Mouse (Mus musculus) retina, postnatal 1 day (tissue): ENCODE results near the gene Agpat1.

Experiments
- DNase-seq: peaks from one replicate; pipeline ENCODE4 v3.0.0-alpha.2; 2012

Agpat1 gene

DNA sequence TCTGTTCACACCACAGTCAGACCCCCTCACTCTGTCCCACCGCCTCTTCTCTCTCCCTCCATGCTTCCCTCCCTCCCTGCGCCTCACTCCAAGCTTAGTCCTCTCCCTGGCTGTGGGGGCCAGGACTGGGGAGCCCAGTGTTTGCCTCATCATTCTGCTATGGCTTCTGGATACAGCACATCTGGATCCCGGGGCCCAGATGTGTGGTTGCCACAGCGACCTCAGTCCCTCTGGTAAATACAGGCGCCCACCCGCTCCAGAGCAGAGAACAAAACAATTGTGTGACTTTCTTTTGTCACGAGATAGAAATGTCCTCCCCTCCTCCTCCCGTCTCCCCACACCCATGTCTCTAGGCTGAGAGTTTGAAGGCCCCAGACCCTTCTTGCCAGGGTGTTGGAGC lies 52.6 kb downstream of the Agpat1 start:
- DNase-seq = no peak

DNA sequence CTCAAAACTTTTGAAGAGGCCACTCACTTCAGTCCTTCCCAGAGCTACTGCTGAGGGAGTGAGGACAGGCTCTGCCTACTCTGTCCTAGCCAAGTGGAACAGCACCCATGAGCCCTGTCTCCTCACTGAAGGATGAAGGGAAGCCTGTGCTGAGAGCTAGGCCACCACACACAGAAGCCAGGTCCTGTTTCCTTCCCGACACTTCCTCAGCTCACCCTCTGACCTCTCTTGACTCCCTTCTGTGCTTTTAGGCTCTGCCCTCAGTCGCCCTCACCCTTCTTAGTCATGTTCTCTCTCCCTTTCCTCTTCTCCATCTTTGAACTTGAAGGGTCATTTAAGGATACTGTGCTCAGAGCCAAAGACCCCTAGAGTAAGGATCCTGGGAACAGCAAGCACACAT lies 53.2 kb downstream of the Agpat1 start:
- DNase-seq = no peak

DNA sequence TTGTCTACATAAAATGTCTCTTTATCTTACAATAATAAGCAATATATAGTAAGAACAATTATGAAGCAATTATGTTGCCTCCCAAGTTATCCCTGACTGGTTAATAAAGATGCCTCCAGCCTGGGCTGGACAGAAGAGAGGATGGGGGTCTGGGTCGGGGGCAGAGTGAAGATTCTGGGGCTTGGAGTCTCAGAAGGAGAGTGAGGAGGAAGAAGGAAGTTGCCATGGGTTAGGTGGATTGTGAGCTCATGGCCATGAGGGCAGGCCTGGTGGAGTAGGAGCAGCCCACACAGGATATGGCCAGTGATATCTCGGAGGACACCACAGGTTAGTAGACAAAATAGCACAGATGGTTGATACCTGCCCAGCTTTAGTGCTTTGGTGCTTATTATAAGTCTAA lies 54.1 kb downstream of the Agpat1 start:
- DNase-seq = no peak

DNA sequence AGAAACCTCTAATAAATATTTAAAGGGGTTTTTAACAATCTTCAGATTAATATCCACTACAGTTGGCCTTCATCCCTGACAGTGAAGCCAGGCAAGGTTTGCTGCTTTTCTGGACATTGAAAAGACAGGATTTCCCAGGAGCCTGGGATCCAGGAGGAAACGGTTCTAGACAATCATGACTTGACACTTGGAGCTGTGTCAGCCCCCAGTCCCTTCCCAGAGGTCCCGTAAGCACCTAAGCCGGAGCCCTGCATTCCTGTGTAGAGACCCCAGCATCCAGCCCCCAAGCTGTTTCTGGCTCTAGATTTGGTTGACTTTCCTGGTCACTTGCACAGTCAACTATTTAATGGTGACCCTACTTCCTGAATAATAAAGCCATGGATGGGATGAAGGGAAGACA lies 54.5 kb downstream of the Agpat1 start:
- DNase-seq = no peak

DNA sequence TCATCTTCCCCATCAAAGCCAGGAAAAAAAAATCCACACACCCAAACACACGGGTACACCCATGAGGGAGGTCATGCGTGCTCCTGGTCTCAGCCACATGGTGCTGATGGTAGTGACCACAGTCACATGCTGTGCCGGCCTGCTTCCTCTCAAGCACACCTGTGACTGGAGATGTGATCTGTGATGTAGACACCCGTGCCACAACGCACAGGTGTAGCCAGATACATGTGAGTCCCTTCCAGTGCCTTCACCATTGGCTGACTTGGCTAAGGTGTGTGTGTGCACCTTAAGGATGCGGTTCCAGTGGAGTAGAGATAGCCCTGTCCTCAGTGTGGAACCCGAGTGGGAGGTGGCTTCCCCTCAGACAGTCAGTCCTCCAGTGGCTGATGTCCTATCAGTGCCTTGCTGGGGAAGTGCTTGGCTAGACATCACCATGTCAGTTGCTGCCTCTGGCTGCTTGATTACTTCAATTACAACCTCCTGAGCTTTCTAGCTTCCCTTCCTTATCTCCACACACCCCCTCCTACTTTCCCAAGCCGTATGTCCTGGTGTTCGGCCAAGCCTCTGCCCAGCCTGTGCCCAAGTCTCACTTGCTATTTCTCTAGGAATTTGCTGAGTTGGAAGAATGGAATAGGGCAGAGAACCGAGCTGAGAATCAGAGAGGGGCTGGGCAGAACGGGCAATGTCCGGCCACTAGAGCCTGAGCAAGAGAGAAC lies 55.3 kb downstream of the Agpat1 start:
- DNase-seq = no peak

DNA sequence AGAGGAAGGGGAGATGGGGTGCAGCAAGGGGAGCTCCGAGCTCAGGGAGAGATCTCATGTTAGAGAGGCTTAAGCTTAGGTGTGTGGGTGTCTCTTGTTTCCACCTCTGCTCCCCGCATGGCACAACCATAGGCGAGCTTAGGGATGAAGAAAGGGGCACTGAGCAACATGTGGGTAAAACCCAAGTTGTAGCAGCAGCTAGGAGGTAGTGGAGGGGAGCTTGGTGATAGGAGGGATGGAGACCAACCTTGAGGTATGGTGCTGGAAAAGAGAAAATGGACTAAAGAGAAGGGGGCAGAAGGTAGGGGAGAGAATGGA lies 55.8 kb downstream of the Agpat1 start:
- no peak for DNase-seq

DNA sequence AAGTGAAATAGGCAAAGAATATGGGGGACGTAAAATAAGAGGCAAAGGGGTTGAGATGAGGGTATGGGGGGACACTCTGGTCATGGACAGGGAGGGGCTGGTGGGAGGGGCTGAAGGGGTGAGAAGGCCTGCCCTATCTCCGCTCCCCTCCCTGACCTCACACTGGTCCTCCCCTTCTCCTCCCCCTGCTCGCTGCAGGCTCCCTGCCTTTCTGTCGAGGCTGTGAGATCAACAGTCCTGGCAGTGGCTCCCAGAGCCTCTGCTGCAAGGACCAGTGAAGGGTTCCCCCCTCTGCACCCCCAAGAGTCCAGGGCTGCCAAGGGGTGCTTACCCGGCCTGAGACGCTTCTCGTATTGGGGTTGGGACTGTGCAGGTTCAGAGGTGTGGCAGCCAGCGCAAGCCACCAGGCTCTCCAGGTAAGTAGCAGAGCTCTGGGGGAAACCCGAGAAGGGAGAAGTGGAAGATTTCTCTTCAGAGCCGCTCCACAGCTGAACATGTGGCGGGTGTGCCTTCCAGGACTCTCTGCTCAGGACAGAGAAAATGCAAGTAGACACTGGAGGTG lies 56.3 kb downstream of the Agpat1 start:
- no peak for DNase-seq

DNA sequence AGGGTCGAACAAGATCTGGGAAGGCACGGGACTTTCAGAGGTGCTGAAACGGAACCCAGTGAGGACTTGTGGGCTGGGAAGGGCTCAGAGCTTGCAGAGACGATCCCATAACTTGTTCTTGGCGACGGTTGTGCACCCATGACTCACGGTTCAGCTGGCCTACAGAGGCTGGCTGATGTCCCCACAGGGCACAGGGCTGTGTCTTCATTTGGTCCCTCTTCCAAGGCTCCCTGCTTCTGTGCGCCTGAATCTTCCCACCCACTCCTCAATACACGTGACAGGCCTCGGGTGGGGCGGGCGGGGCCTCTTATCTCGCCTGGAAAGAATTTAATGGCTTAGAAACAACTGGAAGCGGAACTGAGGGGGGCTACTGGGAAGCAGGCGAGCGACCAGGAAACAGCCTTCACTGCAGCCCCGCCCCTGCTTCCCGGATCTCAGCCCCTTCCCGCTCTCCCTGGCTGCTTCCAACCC lies 57.1 kb downstream of the Agpat1 start:
- peak; percentile 32 for DNase-seq

DNA sequence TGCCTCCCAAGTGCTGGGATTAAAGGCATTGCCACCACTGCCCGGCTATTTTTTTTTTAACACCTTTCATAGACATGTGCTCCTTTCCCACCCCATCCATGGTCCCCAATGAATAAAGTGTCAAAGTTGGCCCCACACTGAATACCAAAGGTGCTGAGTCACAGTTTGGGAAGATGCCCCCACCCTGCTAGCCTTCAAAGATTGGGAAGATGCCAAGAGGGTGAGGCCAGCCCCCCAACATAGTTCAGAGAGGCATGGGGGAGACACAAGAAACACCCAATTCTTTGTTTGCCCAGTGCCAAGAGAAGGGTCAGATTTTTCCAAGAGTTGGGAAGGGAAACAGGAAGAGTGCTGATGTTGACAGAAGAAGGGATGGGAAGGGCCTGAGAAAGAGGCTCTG lies 58.4 kb downstream of the Agpat1 start:
- no peak for DNase-seq

DNA sequence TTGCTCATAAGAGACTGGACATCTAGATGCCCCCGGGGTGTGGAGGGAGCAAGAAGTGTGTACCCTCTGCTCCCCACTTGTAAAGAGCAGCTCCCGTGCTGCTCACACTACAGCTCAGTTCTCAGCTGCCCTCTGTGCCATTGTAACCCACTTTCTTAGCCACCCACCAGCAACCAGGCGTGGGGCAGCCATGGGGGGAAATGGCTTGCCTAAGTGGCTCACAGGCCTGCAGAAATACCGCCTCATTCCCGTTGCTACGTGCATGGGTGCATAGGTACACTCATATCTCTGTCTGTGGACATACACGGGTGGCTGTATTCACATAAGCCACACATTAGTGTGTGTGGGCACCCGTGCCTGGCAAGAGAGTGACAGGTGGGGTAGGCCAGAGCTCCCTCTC lies 58.9 kb downstream of the Agpat1 start:
- DNase-seq = no peak
